Mouse (Mus musculus) monocyte, adult 5-6 weeks (primary cell): ENCODE measurements around the gene Pcnx3. TPM values are rescaled to one million over a fixed set of nuclear protein-coding genes. Genes with fewer than 3 reads are reported as not detected.
A peak's percentile ranks its signal among the peaks of the same experiment; 100 is the strongest.

ENCODE experiments used
- ATAC-seq: fragments of 153-309, 156-312 bp; replicated peaks from 2 replicates; pipeline ENCODE4 v1.8.0; 2017; ENCODE audit warnings: mild to moderate bottlenecking; ENCODE audit not compliant: low TSS enrichment, insufficient number of reproducible peaks, severe bottlenecking, poor library complexity, low FRiP score
- total RNA-seq: library from RNA; stranded (forward); fragments of 200-1000, 200-491, 200-594 nt; gene quantifications from 3 replicates; pipeline ENCODE4 v1.2.3, GENCODE M21; 2017

The Pcnx3 gene
- total RNA-seq, 1 experiment from 2014 or later: 13.3 TPM

GRCm38 (mm10) chr19:5715793-5716688, 27.3 kb upstream of the Pcnx3 start:
- no peak for ATAC-seq

- peak; percentile 23; the same call in 1 of the 2 replicates for ATAC-seq
Measured at GRCm38 (mm10) chr19:5713730-5714129, 25.0 kb upstream of the Pcnx3 start.

- no peak for ATAC-seq
Measured at GRCm38 (mm10) chr19:5713255-5713654, 24.5 kb upstream of the Pcnx3 start.

- peak; percentile 84 for ATAC-seq
Measured at GRCm38 (mm10) chr19:5711907-5712460, 23.3 kb upstream of the Pcnx3 start.

- no peak for ATAC-seq
Measured at GRCm38 (mm10) chr19:5711218-5711617, 22.5 kb upstream of the Pcnx3 start.

GRCm38 (mm10) chr19:5710581-5710980, 21.9 kb upstream of the Pcnx3 start:
- ATAC-seq: no peak

- no peak for ATAC-seq
Measured at GRCm38 (mm10) chr19:5710068-5710467, 21.4 kb upstream of the Pcnx3 start.

GRCm38 (mm10) chr19:5704801-5705571, 16.3 kb upstream of the Pcnx3 start:
- ATAC-seq: peak; percentile 45

GRCm38 (mm10) chr19:5704163-5704800, 15.6 kb upstream of the Pcnx3 start, which contains the start of gene Kcnk7:
Kcnk7 (plus strand) TSS chr19:5704367.
- peak; percentile 18; the same call in 1 of the 2 replicates for ATAC-seq

- no peak for ATAC-seq
Measured at GRCm38 (mm10) chr19:5695849-5696462, 7.2 kb upstream of the Pcnx3 start.

GRCm38 (mm10) chr19:5693801-5694200, 5.1 kb upstream of the Pcnx3 start:
- no peak for ATAC-seq

GRCm38 (mm10) chr19:5692913-5693396, 4.2 kb upstream of the Pcnx3 start:
- no peak for ATAC-seq

- ATAC-seq: 0 out of 2 replicates have a peak, but pooled peaks have one; percentile 13
Measured at GRCm38 (mm10) chr19:5692086-5692912, 3.6 kb upstream of the Pcnx3 start.

- no peak for ATAC-seq
Measured at GRCm38 (mm10) chr19:5691601-5692000, 2.9 kb upstream of the Pcnx3 start.

- no peak for ATAC-seq
Measured at GRCm38 (mm10) chr19:5690343-5690735, 1.6 kb upstream of the Pcnx3 start.

GRCm38 (mm10) chr19:5689565-5690342, 1.0 kb upstream of the Pcnx3 start:
- ATAC-seq: peak; percentile 46

- no peak for ATAC-seq
Measured at GRCm38 (mm10) chr19:5689088-5689428, 350 bp upstream of the Pcnx3 start.
